Mouse (Mus musculus) kidney, embryonic 16.5 days (tissue): ENCODE results near the gene Cntnap2. TPM values are rescaled to one million over a fixed set of nuclear protein-coding genes. Genes with fewer than 3 reads are reported as not detected.
"Not testable (repeated sequence)": the region's sequence is repeated elsewhere in the genome, so short reads cannot be mapped to it uniquely, and the experiment has no call there.

ENCODE experiments used
- ATAC-seq: fragments of 200-750 bp; cut with Nextera tagmentation; 2 replicates; pipeline ENCODE4 v1.8.0; 2017; ENCODE audit warnings: moderate TSS enrichment; ENCODE audit not compliant: low FRiP score, low TSS enrichment
- H3K27ac ChIP-seq: fragments of 300-500 bp; sonication (generic); 2 replicates; pipeline ENCODE4 v1.5.1; 2014; ENCODE audit warnings: low read length
- H3K27me3 ChIP-seq: fragments of 300-500 bp; sonication (generic); 2 replicates; pipeline ENCODE4 v1.6.1; 2014; ENCODE audit warnings: low read length, control low read depth, mixed read lengths; ENCODE audit not compliant: insufficient read depth
- H3K36me3 ChIP-seq: fragments of 300-500 bp; sonication (generic); 2 replicates; pipeline ENCODE4 v1.6.1; 2014; ENCODE audit warnings: low read length, control low read depth, mixed read lengths; ENCODE audit not compliant: insufficient read depth
- H3K4me1 ChIP-seq: fragments of 300-500 bp; sonication (generic); 2 replicates; pipeline ENCODE4 v1.6.1; 2014; ENCODE audit warnings: low read length, control low read depth, mixed read lengths; ENCODE audit not compliant: insufficient read depth
- H3K4me2 ChIP-seq: fragments of 300-500 bp; sonication (generic); replicated peaks from 2 replicates; pipeline ENCODE4 v1.6.1; 2014; ENCODE audit warnings: low read depth, low read length
- H3K4me3 ChIP-seq: fragments of 300-500 bp; sonication (generic); 2 replicates; pipeline ENCODE4 v1.5.1; 2014; ENCODE audit warnings: mild to moderate bottlenecking, low read length
- H3K9ac ChIP-seq: fragments of 300-500 bp; sonication (generic); replicated peaks from 2 replicates; pipeline ENCODE4 v1.6.1; 2014; ENCODE audit warnings: low read length
- H3K9me3 ChIP-seq: fragments of 300-500 bp; sonication (generic); 2 replicates; pipeline ENCODE4 v1.6.1; 2016; ENCODE audit warnings: low read length, control low read depth
- WGBS: fragments of 180-500 bp; shearing (Covaris S2); extraction: QIAGEN DNeasy Blood & Tissue Kit; methylation state at CpG from one replicate; pipeline ENCODE4 v1.1.7; 2014; 5-methylcytosine and 5-hydroxymethylcytosine counted together
- polyA plus RNA-seq: library from polyadenylated mRNA; unstranded; fragments of >200 nt; fragmentation: Nextera tagmentation; extraction: Ambion mirVana; gene quantifications from 2 replicates; pipeline ENCODE4 v1.2.1, GENCODE M21; 2015

The Cntnap2 gene
- polyA plus RNA-seq, 1 experiment from 2014 or later = 2.2 TPM

GRCm38 (mm10) chr6:46502786-46503185 lies 1443.6 kb downstream of the Cntnap2 start:
- no peak for ATAC-seq
- Histone ChIP-seq H3K9ac (no peak overlapping the region), H3K27me3 (no peaks in the 10 kb centered on the region), H3K4me2 (no peak overlapping the region), H3K4me1 (no peaks in the 10 kb centered on the region), H3K9me3 (no peaks in the 10 kb centered on the region), H3K4me3 (no peak overlapping the region), H3K27ac (no peak overlapping the region), H3K36me3 (no peaks in the 10 kb centered on the region)
- WGBS = 52% methylated on average over 1 of the region's 1 CpGs

- Histone ChIP-seq H3K4me2 (no peak overlapping the region), H3K27me3 (no peaks in the 10 kb centered on the region), H3K9me3 (no peaks in the 10 kb centered on the region), H3K27ac (no peak overlapping the region), H3K4me3 (no peak overlapping the region), H3K9ac (no peak overlapping the region), H3K4me1 (no peaks in the 10 kb centered on the region), H3K36me3 (no peaks in the 10 kb centered on the region)
- ATAC-seq = no peak
- WGBS = 82% methylated on average over 1 of the region's 1 CpGs
These were observed 1453.7 kb downstream of the Cntnap2 start for GRCm38 (mm10) chr6:46512841-46513240.

- ATAC-seq = not testable (repeated sequence)
These were observed 1478.4 kb downstream of the Cntnap2 start for GRCm38 (mm10) chr6:46537586-46537985.

GRCm38 (mm10) chr6:46563470-46563869 lies 1504.3 kb downstream of the Cntnap2 start:
- no peaks in the 10 kb centered on the region for H3K36me3 ChIP-seq
- H3K9me3 ChIP-seq = no peaks in the 10 kb centered on the region
- ATAC-seq = no peak
- no peaks in the 10 kb centered on the region for H3K27me3 ChIP-seq
- H3K9ac ChIP-seq = no peak overlapping the region
- no peak overlapping the region for H3K27ac ChIP-seq
- WGBS = 75% methylated on average over 2 of the region's 2 CpGs
- no peaks in the 10 kb centered on the region for H3K4me1 ChIP-seq
- no peak overlapping the region for H3K4me3 ChIP-seq
- no peak overlapping the region for H3K4me2 ChIP-seq

More at GRCm38 (mm10) chr6:46537586-46537985, 1478.4 kb downstream of the Cntnap2 start:
- not testable (repeated sequence) for H3K36me3 ChIP-seq, H3K9me3 ChIP-seq, H3K4me3 ChIP-seq, H3K4me1 ChIP-seq, H3K27me3 ChIP-seq, H3K27ac ChIP-seq, H3K4me2 ChIP-seq, H3K9ac ChIP-seq
- whole genome bisulfite sequencing = 85% methylated on average over 2 of the region's 2 CpGs

GRCm38 (mm10) chr6:46575055-46575454 lies 1515.9 kb downstream of the Cntnap2 start:
- no peak overlapping the region for H3K27ac ChIP-seq
- H3K9ac ChIP-seq = no peak overlapping the region
- ATAC-seq = no peak
- H3K27me3 ChIP-seq = no peaks in the 10 kb centered on the region
- no peaks in the 10 kb centered on the region for H3K9me3 ChIP-seq
- no peaks in the 10 kb centered on the region for H3K4me1 ChIP-seq
- WGBS = 60% methylated on average over 3 of the region's 3 CpGs
- no peak overlapping the region for H3K4me3 ChIP-seq
- H3K4me2 ChIP-seq = no peak overlapping the region
- no peaks in the 10 kb centered on the region for H3K36me3 ChIP-seq

- no peak for ATAC-seq
- no peak overlapping the region for H3K9ac ChIP-seq
- H3K4me3 ChIP-seq = no peak overlapping the region
- H3K4me1 ChIP-seq = no peaks in the 10 kb centered on the region
- no peak overlapping the region for H3K27ac ChIP-seq
- H3K9me3 ChIP-seq = no peaks in the 10 kb centered on the region
- H3K36me3 ChIP-seq = no peaks in the 10 kb centered on the region
- no peaks in the 10 kb centered on the region for H3K27me3 ChIP-seq
- H3K4me2 ChIP-seq = no peak overlapping the region
These were observed 1553.2 kb downstream of the Cntnap2 start for GRCm38 (mm10) chr6:46612365-46612764.

GRCm38 (mm10) chr6:46612872-46613271 lies 1553.7 kb downstream of the Cntnap2 start:
- no peak overlapping the region for H3K4me2 ChIP-seq
- no peak overlapping the region for H3K4me3 ChIP-seq
- ATAC-seq = no peak
- no peaks in the 10 kb centered on the region for H3K9me3 ChIP-seq
- WGBS = 82% methylated on average over 3 of the region's 3 CpGs
- H3K27ac ChIP-seq = no peak overlapping the region
- H3K4me1 ChIP-seq = no peaks in the 10 kb centered on the region
- no peaks in the 10 kb centered on the region for H3K36me3 ChIP-seq
- no peak overlapping the region for H3K9ac ChIP-seq
- no peaks in the 10 kb centered on the region for H3K27me3 ChIP-seq

GRCm38 (mm10) chr6:46669018-46669417 lies 1609.9 kb downstream of the Cntnap2 start:
- Histone ChIP-seq H3K9me3 (no peaks in the 10 kb centered on the region), H3K27me3 (no peaks in the 10 kb centered on the region), H3K27ac (no peak overlapping the region), H3K9ac (no peak overlapping the region), H3K4me2 (no peak overlapping the region), H3K4me1 (no peaks in the 10 kb centered on the region), H3K4me3 (no peak overlapping the region), H3K36me3 (no peaks in the 10 kb centered on the region)
- 74% methylated on average over 1 of the region's 1 CpGs for WGBS
- ATAC-seq = no peak

GRCm38 (mm10) chr6:46675081-46675480 lies 1615.9 kb downstream of the Cntnap2 start:
- Histone ChIP-seq H3K4me3 (no peak overlapping the region), H3K4me1 (no peaks in the 10 kb centered on the region), H3K9me3 (no peaks in the 10 kb centered on the region), H3K36me3 (no peaks in the 10 kb centered on the region), H3K27me3 (no peaks in the 10 kb centered on the region), H3K9ac (no peak overlapping the region), H3K27ac (no peak overlapping the region), H3K4me2 (no peak overlapping the region)
- 81% methylated on average over 2 of the region's 2 CpGs for WGBS
- no peak for ATAC-seq

GRCm38 (mm10) chr6:46675621-46676020 lies 1616.5 kb downstream of the Cntnap2 start:
- Histone ChIP-seq H3K4me1 (no peaks in the 10 kb centered on the region), H3K27ac (no peak overlapping the region), H3K9ac (no peak overlapping the region), H3K9me3 (no peaks in the 10 kb centered on the region), H3K27me3 (no peaks in the 10 kb centered on the region), H3K4me3 (no peak overlapping the region), H3K4me2 (no peak overlapping the region), H3K36me3 (no peaks in the 10 kb centered on the region)
- ATAC-seq = no peak
- 86% methylated on average over 4 of the region's 4 CpGs for WGBS

- WGBS = 95% methylated on average over 1 of the region's 1 CpGs
These were observed 1637.0 kb downstream of the Cntnap2 start for GRCm38 (mm10) chr6:46696187-46696586.

More at GRCm38 (mm10) chr6:46696187-46696586, 1637.0 kb downstream of the Cntnap2 start:
- Histone ChIP-seq H3K4me3 (no peak overlapping the region), H3K9me3 (no peaks in the 10 kb centered on the region), H3K4me1 (no peaks in the 10 kb centered on the region), H3K27me3 (no peaks in the 10 kb centered on the region), H3K27ac (no peak overlapping the region), H3K4me2 (no peak overlapping the region), H3K9ac (no peak overlapping the region), H3K36me3 (no peaks in the 10 kb centered on the region)
- no peak for ATAC-seq
